ENCODE assay signal across 21 mouse cellular contexts in genomic region chr6:86210619-86211018, GRCm38 (mm10). TPM values are rescaled to one million over a fixed set of nuclear protein-coding genes. Genes with fewer than 3 reads are reported as not detected.
DNase-seq lines count a peak whose midpoint lies in the region; ATAC-seq and TF ChIP-seq lines count a peak whose summit lies in the region.
"Had no signal": no experiment of that assay in that cellular context is flagged by ENCODE, and none has a peak within 500 bp of the region (broad histone marks: within the 10 kb centered on the region; RNA-seq: fewer than 3 reads in every experiment).

No protein-coding gene starts in this region.

- H3K27ac ChIP-seq in forebrain, embryonic 13.5 days = no peak overlapping the region
- H3K27ac ChIP-seq in forebrain, embryonic 12.5 days = no peak overlapping the region
- H3K27ac ChIP-seq in kidney, embryonic 14.5 days (ENCODE audit: low read depth, low read length) = peak overlapping the region; percentile 77
- H3K27ac ChIP-seq in layer of hippocampus, adult 2 months = peak overlapping the region; percentile 12; the same call in 1 of the 2 replicates
- H3K27ac ChIP-seq in neural tube, embryonic 13.5 days (replicated peaks) = no peak overlapping the region
- no peak overlapping the region for H3K27ac ChIP-seq in neural tube, embryonic 15.5 days (replicated peaks)
- H3K27ac ChIP-seq: embryonic facial prominence, embryonic 12.5 days; heart, adult 2 months; heart, embryonic 13.5 days; hindbrain, embryonic 13.5 days; hindbrain, postnatal 0 days had no signal

- no peak overlapping the region for H3K4me2 ChIP-seq in forebrain, embryonic 13.5 days
- H3K4me2 ChIP-seq in forebrain, embryonic 12.5 days = no peak overlapping the region
- no peak overlapping the region for H3K4me2 ChIP-seq in kidney, embryonic 14.5 days (replicated peaks; ENCODE audit: low read depth, low read length)
- no peak overlapping the region for H3K4me2 ChIP-seq in neural tube, embryonic 13.5 days
- no peak overlapping the region for H3K4me2 ChIP-seq in neural tube, embryonic 15.5 days
- H3K4me2 ChIP-seq: hindbrain, embryonic 13.5 days had no signal

- no peak for TF ChIP-seq CTCF in layer of hippocampus, adult 2 months (conservative IDR thresholded peaks at IDR 0.05)

- no peak overlapping the region for H3K4me3 ChIP-seq in forebrain, embryonic 13.5 days
- H3K4me3 ChIP-seq in forebrain, embryonic 12.5 days (replicated peaks) = no peak overlapping the region
- H3K4me3 ChIP-seq in kidney, embryonic 14.5 days (ENCODE audit: low read length) = no peak overlapping the region
- no peak overlapping the region for H3K4me3 ChIP-seq in layer of hippocampus, adult 2 months
- no peak overlapping the region for H3K4me3 ChIP-seq in neural tube, embryonic 13.5 days
- no peak overlapping the region for H3K4me3 ChIP-seq in neural tube, embryonic 15.5 days (replicated peaks)
- H3K4me3 ChIP-seq: embryonic facial prominence, embryonic 12.5 days; heart, adult 2 months; heart, embryonic 13.5 days; hindbrain, embryonic 13.5 days had no signal

- peaks cover 16% of the 10 kb centered on the region for H3K4me1 ChIP-seq in forebrain, embryonic 13.5 days
- H3K4me1 ChIP-seq in forebrain, embryonic 12.5 days = peaks cover 11% of the 10 kb centered on the region
- peaks cover 11% of the 10 kb centered on the region for H3K4me1 ChIP-seq in kidney, embryonic 14.5 days (ENCODE audit: control insufficient read depth, insufficient read depth, low read length)
- H3K4me1 ChIP-seq in neural tube, embryonic 13.5 days (replicated peaks) = 0 out of 2 replicates have a peak, but pooled peaks cover 6% of the 10 kb centered on the region
- H3K4me1 ChIP-seq in neural tube, embryonic 15.5 days = peaks cover 10% of the 10 kb centered on the region

- WGBS in forebrain, embryonic 13.5 days = 70% methylated on average over 3 of the region's 3 CpGs
- 71% methylated on average over 3 of the region's 3 CpGs for WGBS in forebrain, embryonic 12.5 days
- WGBS in kidney, embryonic 14.5 days = 39% methylated on average over 3 of the region's 3 CpGs
- WGBS in neural tube, embryonic 13.5 days = 80% methylated on average over 3 of the region's 3 CpGs
- 79% methylated on average over 3 of the region's 3 CpGs for WGBS in neural tube, embryonic 15.5 days

- ATAC-seq in forebrain, embryonic 13.5 days = 0 out of 2 replicates have a peak, but pooled peaks have one; percentile 8
- ATAC-seq in forebrain, embryonic 12.5 days (ENCODE audit: low FRiP score) = no peak
- no peak; the same call in 1 of the 2 replicates for ATAC-seq in kidney, embryonic 14.5 days (ENCODE audit: low FRiP score, low TSS enrichment)
- peak; percentile 32; the same call in 1 of the 2 replicates for ATAC-seq in neural tube, embryonic 13.5 days (ENCODE audit: low read depth)
- ATAC-seq in neural tube, embryonic 15.5 days (ENCODE audit: low FRiP score) = no peak

- no peaks in the 10 kb centered on the region for H3K27me3 ChIP-seq in forebrain, embryonic 13.5 days
- H3K27me3 ChIP-seq in forebrain, embryonic 12.5 days = peaks cover 9% of the 10 kb centered on the region; the same call in 1 of the 2 replicates
- H3K27me3 ChIP-seq in kidney, embryonic 14.5 days (ENCODE audit: control insufficient read depth, insufficient read depth, low read length) = no peaks in the 10 kb centered on the region
- H3K27me3 ChIP-seq in neural tube, embryonic 13.5 days = no peaks in the 10 kb centered on the region
- no peaks in the 10 kb centered on the region for H3K27me3 ChIP-seq in neural tube, embryonic 15.5 days (replicated peaks)
- H3K27me3 ChIP-seq: embryonic facial prominence, embryonic 12.5 days; heart, embryonic 13.5 days; hindbrain, embryonic 13.5 days had no signal

- no peak for DNase-seq in kidney, adult 8-10 months
- no peak for DNase-seq in layer of hippocampus, adult 2 months (ENCODE audit: low spot score in 2 of 2)
- no peak for DNase-seq in layer of hippocampus, adult 9-10 months (ENCODE audit: low spot score)
- DNase-seq: adrenal gland, postnatal 10 days; cerebellum, adult 11 months; cerebellum, adult 8-10 months; cerebellum, postnatal 14 days; embryo, embryonic 11 days; gastrocnemius, postnatal 14 days; heart, adult 2 months; heart, postnatal 36 days had no signal

- no peaks in the 10 kb centered on the region for H3K9me3 ChIP-seq in forebrain, embryonic 13.5 days (replicated peaks)
- H3K9me3 ChIP-seq in forebrain, embryonic 12.5 days = no peaks in the 10 kb centered on the region
- H3K9me3 ChIP-seq in kidney, embryonic 14.5 days (ENCODE audit: control insufficient read depth, low read length) = no peaks in the 10 kb centered on the region
- H3K9me3 ChIP-seq in neural tube, embryonic 13.5 days = no peaks in the 10 kb centered on the region
- H3K9me3 ChIP-seq in neural tube, embryonic 15.5 days (replicated peaks) = no peaks in the 10 kb centered on the region
- H3K9me3 ChIP-seq: embryonic facial prominence, embryonic 12.5 days; heart, embryonic 13.5 days; hindbrain, embryonic 13.5 days had no signal

- H3K36me3 ChIP-seq in forebrain, embryonic 13.5 days (ENCODE audit: poor library complexity, severe bottlenecking) = no peaks in the 10 kb centered on the region
- H3K36me3 ChIP-seq in forebrain, embryonic 12.5 days (replicated peaks) = no peaks in the 10 kb centered on the region
- H3K36me3 ChIP-seq in kidney, embryonic 14.5 days (ENCODE audit: control insufficient read depth, insufficient read depth, low read length) = no peaks in the 10 kb centered on the region
- H3K36me3 ChIP-seq in neural tube, embryonic 13.5 days = no peaks in the 10 kb centered on the region
- H3K36me3 ChIP-seq in neural tube, embryonic 15.5 days = no peaks in the 10 kb centered on the region
- H3K36me3 ChIP-seq: embryonic facial prominence, embryonic 12.5 days; heart, embryonic 13.5 days; hindbrain, embryonic 13.5 days had no signal

- no peak overlapping the region for H3K9ac ChIP-seq in forebrain, embryonic 13.5 days
- no peak overlapping the region for H3K9ac ChIP-seq in forebrain, embryonic 12.5 days
- no peak overlapping the region for H3K9ac ChIP-seq in kidney, embryonic 14.5 days (ENCODE audit: low read depth, low read length)
- no peak overlapping the region for H3K9ac ChIP-seq in neural tube, embryonic 13.5 days
- H3K9ac ChIP-seq in neural tube, embryonic 15.5 days (replicated peaks) = no peak overlapping the region
- H3K9ac ChIP-seq: embryonic facial prominence, embryonic 12.5 days; heart, embryonic 13.5 days; hindbrain, embryonic 13.5 days had no signal

RNA-seq across cellular contexts. Expression of gene Tgfa, which starts 15.6 kb away (rescaled TPM):
- polyA plus RNA-seq in forebrain, embryonic 13.5 days (2015; fragmentation: Nextera tagmentation; extraction: Ambion mirVana) = 3.5 and 4.6 TPM in 2 replicates
- 3.0 and 4.3 TPM in 2 replicates for polyA plus RNA-seq in forebrain, embryonic 12.5 days (2016; fragmentation: Nextera tagmentation; extraction: Ambion mirVana)
- polyA plus RNA-seq in kidney, embryonic 14.5 days (2014; fragmentation: Nextera tagmentation; extraction: Ambion mirVana) = 5.1 and 12.3 TPM in 2 replicates
- total RNA-seq in layer of hippocampus, adult 2 months (2021) = 10 to 100 TPM; 28.3 to 32.0 TPM
- 9.7 and 10.2 TPM in 2 replicates for polyA plus RNA-seq in neural tube, embryonic 13.5 days (2015; fragmentation: Nextera tagmentation; extraction: Ambion mirVana)
- 16.7 and 18.6 TPM in 2 replicates for polyA plus RNA-seq in neural tube, embryonic 15.5 days (2015; fragmentation: Nextera tagmentation; extraction: Ambion mirVana)
- total RNA-seq: common myeloid progenitor, adult 5-6 weeks had no signal

Comparison
In these comparisons a context has a peak if more than half of its experiments do, and no peak if none do; other contexts are left out.
1. ATAC-seq: peak in forebrain, embryonic 13.5 days (single experiment) and neural tube, embryonic 13.5 days (single experiment); none in forebrain, embryonic 12.5 days (single experiment), kidney, embryonic 14.5 days (single experiment) and neural tube, embryonic 15.5 days (single experiment).
2. H3K27ac ChIP-seq: peak in kidney, embryonic 14.5 days (single experiment) and layer of hippocampus, adult 2 months (single experiment); none in forebrain, embryonic 13.5 days (single experiment), forebrain, embryonic 12.5 days (single experiment), neural tube, embryonic 13.5 days (single experiment) and neural tube, embryonic 15.5 days (single experiment).